Mouse (Mus musculus) lung, embryonic 16.5 days (tissue): Measurements from ENCODE around the gene P3h1. TPM values are rescaled to one million over a fixed set of nuclear protein-coding genes. Genes with fewer than 3 reads are reported as not detected.
A peak's percentile ranks its signal among the peaks of the same experiment; 100 is the strongest.
"Not testable (repeated sequence)": the region's sequence is repeated elsewhere in the genome, so short reads cannot be mapped to it uniquely, and the experiment has no call there.

Experiments
- ATAC-seq: fragments of 200-750 bp; cut with Nextera tagmentation; 2 replicates; pipeline ENCODE4 v1.8.0; 2017; ENCODE audit warnings: low read depth, mild to moderate bottlenecking, moderate library complexity
- H3K27ac ChIP-seq: fragments of 300-500 bp; sonication (generic); 2 replicates; pipeline ENCODE4 v1.5.1; 2014; ENCODE audit warnings: mild to moderate bottlenecking, control low read depth, low read length
- H3K27me3 ChIP-seq: fragments of 300-500 bp; sonication (generic); 2 replicates; pipeline ENCODE4 v1.6.1; 2014; ENCODE audit warnings: low read depth, low read length, mixed read lengths; ENCODE audit not compliant: control insufficient read depth, insufficient read depth
- H3K36me3 ChIP-seq: fragments of 300-500 bp; sonication (generic); 2 replicates; pipeline ENCODE4 v1.6.1; 2014; ENCODE audit warnings: low read length; ENCODE audit not compliant: control insufficient read depth, insufficient read depth
- H3K4me1 ChIP-seq: fragments of 300-500 bp; sonication (generic); replicated peaks from 2 replicates; pipeline ENCODE4 v1.6.1; 2014; ENCODE audit warnings: low read length, mixed read lengths; ENCODE audit not compliant: control insufficient read depth, insufficient read depth
- H3K4me2 ChIP-seq: fragments of 300-500 bp; sonication (generic); 2 replicates; pipeline ENCODE4 v1.6.1; 2014; ENCODE audit warnings: low read depth, low read length, control low read depth
- H3K4me3 ChIP-seq: fragments of 300-500 bp; sonication (generic); 2 replicates; pipeline ENCODE4 v1.5.1; 2014; ENCODE audit warnings: mild to moderate bottlenecking, low read length, control low read depth
- H3K9ac ChIP-seq: fragments of 300-500 bp; sonication (generic); 2 replicates; pipeline ENCODE4 v1.6.1; 2014; ENCODE audit warnings: low read length, control low read depth
- H3K9me3 ChIP-seq: fragments of 300-500 bp; sonication (generic); 2 replicates; pipeline ENCODE4 v1.6.1; 2016; ENCODE audit warnings: low read length; ENCODE audit not compliant: control insufficient read depth
- WGBS: fragments of 180-500 bp; shearing (Covaris S2); extraction: QIAGEN DNeasy Blood & Tissue Kit; methylation state at CpG from one replicate; pipeline ENCODE4 v1.1.7; 2014; 5-methylcytosine and 5-hydroxymethylcytosine counted together
- polyA plus RNA-seq: library from polyadenylated mRNA; unstranded; fragments of >200 nt; fragmentation: Nextera tagmentation; extraction: Ambion mirVana; gene quantifications from 2 replicates; pipeline ENCODE4 v1.2.1, GENCODE M21; 2015

The P3h1 gene
- polyA plus RNA-seq, 1 experiment from 2014 or later, result 36.2 TPM

DNA sequence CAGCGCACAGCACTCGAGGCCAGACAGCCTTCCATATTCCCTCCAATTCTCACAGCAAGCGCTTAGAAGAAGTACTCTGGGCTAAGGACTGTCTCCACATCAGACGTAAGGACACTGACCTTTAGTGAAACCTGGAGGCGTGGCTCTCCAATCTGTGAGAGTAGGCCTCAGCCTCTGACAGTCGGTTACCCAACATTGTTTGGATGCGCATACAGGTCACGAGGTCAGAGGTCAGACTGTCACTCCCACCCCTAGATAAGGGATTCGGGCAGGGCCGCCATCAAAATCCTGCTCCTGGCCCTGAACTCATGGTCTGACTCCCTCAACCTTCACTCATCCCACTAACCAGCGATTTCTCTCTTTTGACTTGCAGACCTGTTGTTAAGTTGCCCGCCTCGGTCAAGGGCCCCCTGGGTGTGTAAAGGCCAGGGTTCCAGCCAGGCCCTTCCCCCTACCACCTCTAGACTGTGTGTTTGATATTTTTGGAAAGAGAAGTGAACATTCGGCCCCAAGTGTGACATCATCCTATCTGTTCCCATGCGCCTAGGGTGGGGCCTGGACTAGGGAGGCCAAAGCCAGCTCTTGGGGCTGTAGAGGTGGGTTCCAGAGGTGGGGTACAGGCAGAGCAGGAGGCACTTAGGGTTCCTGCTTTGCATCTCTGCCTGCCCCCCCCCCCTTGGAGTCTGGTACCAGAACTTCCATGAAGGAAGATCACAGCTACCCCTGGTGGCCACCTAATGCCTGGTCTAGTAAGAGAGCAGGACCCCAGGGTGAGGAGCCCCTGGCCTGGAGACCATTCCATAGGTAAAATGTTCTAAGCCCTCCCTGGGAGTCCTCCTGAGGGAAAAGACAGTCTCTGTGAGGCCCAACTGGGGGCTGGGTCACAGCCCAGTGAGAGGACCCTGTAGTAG lies 26.9 kb downstream of the P3h1 start:
- 76% methylated on average over 15 of the region's 15 CpGs for WGBS
- no peak for ATAC-seq
- Histone ChIP-seq H3K4me1 (no peaks in the 10 kb centered on the region), H3K9me3 (no peaks in the 10 kb centered on the region), H3K4me2 (no peak overlapping the region), H3K4me3 (no peak overlapping the region), H3K27ac (no peak overlapping the region), H3K9ac (no peak overlapping the region), H3K36me3 (no peaks in the 10 kb centered on the region), H3K27me3 (no peaks in the 10 kb centered on the region)

DNA sequence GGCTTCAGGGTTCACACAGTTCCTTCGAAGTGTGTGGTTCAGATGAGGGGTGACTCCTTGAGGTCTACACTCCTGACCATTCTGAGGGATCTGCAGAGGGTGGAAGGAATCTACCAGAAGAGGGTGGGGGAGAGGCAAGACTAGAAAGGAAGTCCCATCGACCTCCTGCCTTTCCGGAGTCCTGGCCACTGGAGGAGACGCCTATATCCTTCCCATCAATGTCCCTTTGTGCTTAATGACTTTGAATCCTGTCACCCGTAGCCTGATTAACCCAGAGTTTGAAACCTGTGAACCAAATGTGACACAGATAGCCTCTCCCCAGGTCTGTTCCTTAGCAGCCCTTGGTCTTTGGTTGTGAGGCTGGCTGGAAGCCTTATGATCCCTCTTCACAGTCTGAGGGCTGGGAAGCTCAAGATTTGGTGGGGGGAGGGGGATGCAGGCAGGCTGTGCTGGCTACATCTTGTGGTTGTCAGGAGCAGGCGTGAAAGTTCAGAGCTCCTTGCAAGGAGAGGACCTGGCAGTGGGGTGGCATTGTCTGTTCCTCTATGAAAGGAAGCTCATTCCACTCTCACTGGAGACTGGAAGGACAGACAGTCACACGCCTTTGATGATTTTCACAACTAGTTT lies 28.5 kb downstream of the P3h1 start:
- peak overlapping the region; percentile 38; the same call in 1 of the 2 replicates for H3K27ac ChIP-seq
- 46% methylated on average over 7 of the region's 7 CpGs for WGBS

DNA sequence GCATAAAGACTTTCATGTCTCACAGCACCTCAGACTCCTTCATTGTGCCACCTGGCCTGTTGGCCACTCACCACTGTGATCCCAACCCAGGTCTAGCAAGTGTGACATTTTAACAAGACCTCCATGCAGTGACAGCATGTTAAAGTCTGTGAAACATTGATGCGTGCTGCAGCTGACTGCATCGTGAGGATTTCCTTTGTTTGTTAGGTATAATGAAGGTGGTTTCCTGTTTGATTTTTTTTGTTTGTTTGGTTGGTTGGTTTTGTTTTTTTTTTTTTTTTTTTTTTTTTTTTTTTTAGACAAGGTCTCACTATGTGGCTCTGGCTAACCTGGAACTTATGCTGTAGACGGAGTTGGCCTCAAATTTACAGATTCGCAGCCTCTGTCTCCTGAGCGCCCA lies 29.8 kb downstream of the P3h1 start:
- H3K27ac ChIP-seq, result no peak overlapping the region
- H3K4me3 ChIP-seq, result no peak overlapping the region
- no peaks in the 10 kb centered on the region for H3K36me3 ChIP-seq
- no peak overlapping the region for H3K4me2 ChIP-seq
- no peaks in the 10 kb centered on the region for H3K27me3 ChIP-seq
- H3K9ac ChIP-seq, result no peak overlapping the region
- H3K9me3 ChIP-seq, result no peaks in the 10 kb centered on the region
- 87% methylated on average over 5 of the region's 5 CpGs for WGBS
- ATAC-seq, result no peak
- H3K4me1 ChIP-seq, result no peaks in the 10 kb centered on the region

More for the DNA sequence above, 28.5 kb downstream of the P3h1 start:
- no peaks in the 10 kb centered on the region for H3K9me3 ChIP-seq
- H3K4me3 ChIP-seq, result no peak overlapping the region
- no peaks in the 10 kb centered on the region for H3K36me3 ChIP-seq
- no peak overlapping the region for H3K9ac ChIP-seq
- no peaks in the 10 kb centered on the region for H3K27me3 ChIP-seq
- no peaks in the 10 kb centered on the region for H3K4me1 ChIP-seq
- 0 out of 2 replicates have a peak, but pooled peaks have one; percentile 29 for ATAC-seq
- no peak overlapping the region for H3K4me2 ChIP-seq

DNA sequence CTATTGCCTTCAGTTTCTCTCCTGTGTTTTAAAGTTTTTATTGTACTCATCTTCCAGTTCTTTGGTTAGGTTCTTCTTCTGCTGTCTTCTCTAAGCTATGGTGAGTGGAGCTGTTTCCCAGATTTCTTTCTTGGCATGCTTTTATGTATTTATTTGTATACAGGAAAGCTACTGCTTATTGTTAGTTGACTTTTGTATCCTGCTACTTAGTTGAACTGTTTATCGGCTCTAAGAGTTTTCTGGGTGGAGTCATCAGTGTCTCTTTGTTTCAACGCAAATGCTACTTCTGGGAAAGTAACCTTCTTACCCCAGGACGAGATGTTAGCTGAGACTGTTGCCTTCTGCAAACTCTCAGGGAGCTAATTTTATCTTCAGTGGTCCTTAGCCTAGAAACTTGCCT lies 30.7 kb downstream of the P3h1 start:
- Histone ChIP-seq H3K27me3 (no peaks in the 10 kb centered on the region), H3K36me3 (no peaks in the 10 kb centered on the region), H3K9ac (no peak overlapping the region), H3K27ac (no peak overlapping the region), H3K4me2 (no peak overlapping the region), H3K9me3 (no peaks in the 10 kb centered on the region), H3K4me1 (no peaks in the 10 kb centered on the region), H3K4me3 (no peak overlapping the region)
- WGBS, result 39% methylated on average over 3 of the region's 3 CpGs
- ATAC-seq, result no peak

DNA sequence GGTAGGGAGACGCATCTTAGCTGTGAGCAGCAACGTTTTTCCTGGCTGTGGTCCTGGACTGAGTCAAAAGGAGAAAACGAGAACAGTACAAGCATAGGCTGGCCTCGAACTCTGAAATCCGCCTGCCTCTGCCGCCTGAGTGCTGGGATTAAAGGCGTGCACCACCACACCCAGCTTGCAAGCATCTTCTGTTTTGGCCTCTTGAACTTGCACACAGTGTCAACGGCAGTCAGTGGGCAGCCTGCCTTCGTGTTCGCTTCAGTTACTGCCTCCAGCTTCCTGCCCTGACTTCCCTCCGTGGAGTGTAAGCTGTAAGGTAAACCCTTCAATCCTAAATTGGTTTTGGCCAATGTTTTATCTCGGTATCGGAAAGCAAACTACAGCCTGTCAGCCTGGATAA lies 33.9 kb downstream of the P3h1 start:
- Histone ChIP-seq H3K4me2 (no peak overlapping the region), H3K27ac (no peak overlapping the region), H3K36me3 (peaks cover 8% of the 10 kb centered on the region), H3K4me1 (no peaks in the 10 kb centered on the region), H3K4me3 (no peak overlapping the region), H3K9me3 (no peaks in the 10 kb centered on the region), H3K27me3 (no peaks in the 10 kb centered on the region), H3K9ac (no peak overlapping the region)
- 61% methylated on average over 13 of the region's 13 CpGs for WGBS
- ATAC-seq, result no peak

DNA sequence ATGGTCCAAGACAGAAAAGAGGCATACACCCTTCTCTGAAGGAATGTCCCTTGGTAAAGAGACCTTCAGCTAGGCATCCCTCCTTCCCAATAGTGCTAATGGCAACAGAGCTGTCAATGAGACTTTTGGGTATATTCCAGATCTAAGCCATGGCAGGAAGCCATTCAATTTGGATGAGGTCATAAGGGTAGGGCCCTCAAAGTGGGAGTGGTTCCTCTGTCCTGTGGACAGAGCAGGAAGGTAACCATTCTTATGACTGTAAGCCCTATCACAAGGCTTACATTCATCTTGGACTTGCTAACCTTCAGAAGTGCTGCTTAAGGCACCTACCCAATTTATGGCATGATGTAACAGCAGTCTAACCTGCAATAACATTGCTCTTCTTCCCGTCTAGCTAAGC lies 41.9 kb downstream of the P3h1 start:
- 0 out of 2 replicates have a peak overlapping the region, but pooled peaks have one; percentile 6 for H3K4me2 ChIP-seq
- H3K4me3 ChIP-seq, result no peak overlapping the region
- 52% methylated on average over 1 of the region's 1 CpGs for WGBS
- no peak overlapping the region for H3K9ac ChIP-seq
- no peaks in the 10 kb centered on the region for H3K4me1 ChIP-seq
- H3K27ac ChIP-seq, result peak overlapping the region; percentile 77
- H3K36me3 ChIP-seq, result peaks cover 46% of the 10 kb centered on the region
- no peaks in the 10 kb centered on the region for H3K9me3 ChIP-seq
- ATAC-seq, result peak; percentile 68
- no peaks in the 10 kb centered on the region for H3K27me3 ChIP-seq

DNA sequence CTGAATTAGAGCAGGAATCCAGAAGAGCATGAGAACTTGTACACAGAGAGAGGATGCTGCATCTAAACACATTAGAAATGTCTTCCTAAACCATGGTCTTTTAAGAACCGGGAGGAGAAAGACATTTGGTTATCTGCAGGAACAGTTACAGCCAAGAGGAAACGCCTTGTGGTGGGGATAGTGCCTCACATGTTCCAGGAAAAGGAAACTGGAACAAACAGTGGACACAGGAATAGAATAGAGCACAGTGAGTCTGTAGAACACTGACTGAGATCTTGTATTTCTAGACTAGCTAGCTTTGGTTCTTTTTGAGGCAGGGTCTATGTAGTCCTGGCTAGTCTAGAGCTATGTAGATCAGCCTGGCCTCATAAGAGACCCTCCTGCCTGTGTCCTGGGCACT lies 42.5 kb downstream of the P3h1 start:
- Histone ChIP-seq H3K9ac (no peak overlapping the region), H3K27me3 (no peaks in the 10 kb centered on the region), H3K4me2 (0 out of 2 replicates have a peak overlapping the region, but pooled peaks have one; percentile 6), H3K4me1 (no peaks in the 10 kb centered on the region), H3K27ac (peak overlapping the region; percentile 84), H3K36me3 (peaks cover 50% of the 10 kb centered on the region), H3K9me3 (no peaks in the 10 kb centered on the region), H3K4me3 (no peak overlapping the region)
- WGBS, result 66% methylated on average over 2 of the region's 2 CpGs
- ATAC-seq, result peak; percentile 77

DNA sequence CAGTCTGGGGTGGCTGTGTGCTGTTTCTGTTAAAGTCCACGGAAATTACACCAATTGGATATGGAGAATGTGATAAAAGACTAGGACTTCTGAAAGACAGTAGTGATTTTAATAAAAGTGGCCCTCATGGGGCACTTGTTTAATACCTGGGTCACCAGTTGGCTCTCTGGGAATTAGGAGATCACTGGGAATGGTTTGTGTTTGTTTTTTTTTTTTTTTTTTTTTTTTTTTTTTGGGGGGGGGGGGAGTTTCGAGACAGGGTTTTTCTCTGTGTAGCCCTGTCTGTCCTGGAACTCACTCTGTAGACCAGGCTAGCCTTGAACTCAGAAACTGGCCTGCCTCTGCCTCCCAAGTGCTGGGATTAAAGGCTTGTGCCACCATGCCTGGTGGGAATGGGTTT lies 43.0 kb downstream of the P3h1 start:
- Histone ChIP-seq H3K27ac (peak overlapping the region; percentile 84), H3K4me2 (no peak overlapping the region), H3K9ac (no peak overlapping the region), H3K4me1 (no peaks in the 10 kb centered on the region), H3K9me3 (no peaks in the 10 kb centered on the region), H3K36me3 (peaks cover 51% of the 10 kb centered on the region), H3K27me3 (no peaks in the 10 kb centered on the region), H3K4me3 (no peak overlapping the region)
- WGBS, result 69% methylated on average over 1 of the region's 2 CpGs
- no peak for ATAC-seq

DNA sequence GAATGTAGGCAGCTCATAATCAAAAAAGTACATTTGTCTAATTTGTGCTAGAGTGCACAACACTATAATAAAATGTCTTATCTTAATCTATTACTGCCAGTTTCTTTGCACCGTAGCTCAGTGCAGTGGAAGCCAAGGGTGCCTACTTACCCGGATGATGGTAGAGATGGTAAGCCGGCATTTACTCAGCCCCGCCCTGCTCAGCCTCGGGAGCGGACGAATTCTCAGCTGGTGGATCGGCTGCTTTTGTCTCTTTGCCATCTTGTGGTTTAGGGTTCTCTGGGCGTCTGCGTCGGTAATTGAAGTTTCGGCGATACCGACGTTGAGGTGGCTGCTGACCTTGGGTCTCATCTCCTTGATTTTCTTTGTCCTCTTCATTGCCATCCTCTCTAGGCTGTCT lies 46.1 kb downstream of the P3h1 start:
- H3K27me3 ChIP-seq, H3K9ac ChIP-seq, H3K9me3 ChIP-seq, H3K4me3 ChIP-seq, H3K4me1 ChIP-seq, H3K4me2 ChIP-seq, H3K27ac ChIP-seq, ATAC-seq: not testable (repeated sequence)
- WGBS, result 85% methylated on average over 15 of the region's 15 CpGs
- peaks cover 54% of the 10 kb centered on the region for H3K36me3 ChIP-seq
